Mouse (Mus musculus): ENCODE measurements around the gene Col16a1.

The Col16a1 gene

DNA sequence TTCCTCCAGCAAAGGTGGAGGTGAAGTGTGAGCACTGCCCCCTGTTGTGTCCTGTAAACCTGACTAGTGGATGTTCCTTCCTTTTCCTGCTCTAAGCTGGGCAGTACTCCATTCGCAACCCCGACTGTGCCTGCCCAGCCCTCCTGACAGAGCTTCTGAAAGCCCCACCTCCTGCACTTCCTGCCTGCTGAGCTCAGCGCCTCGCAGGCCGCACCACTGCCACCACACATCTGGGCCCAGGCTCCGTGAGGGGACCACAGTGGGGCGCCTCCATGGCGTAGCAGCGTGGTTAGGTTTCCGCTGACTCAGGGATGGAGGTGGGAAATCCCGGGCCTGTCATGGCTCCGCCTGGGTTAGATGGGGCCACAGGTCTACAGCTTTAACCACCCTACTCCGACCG lies 2.0 kb upstream of the Col16a1 start:
- DNase-seq (ENCODE audit: low read depth, low spot score): peak; percentile 42

DNA sequence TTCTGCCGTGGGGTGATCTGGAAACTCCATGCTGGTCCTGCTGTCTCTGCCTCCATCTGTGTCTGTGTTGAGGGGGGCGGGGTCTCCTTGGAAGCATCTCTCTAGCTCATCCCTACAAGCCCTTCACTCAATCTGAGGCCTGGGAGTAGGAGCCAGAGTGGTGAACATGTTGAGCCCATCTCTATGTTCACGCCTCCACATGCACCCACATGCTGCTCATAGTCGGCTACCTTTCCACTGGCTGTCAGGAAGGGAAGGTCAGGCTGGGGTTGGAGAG lies 501 bp downstream of the Col16a1 start:
- DNase-seq (ENCODE audit: low read depth, low spot score): peak; percentile 34

DNA sequence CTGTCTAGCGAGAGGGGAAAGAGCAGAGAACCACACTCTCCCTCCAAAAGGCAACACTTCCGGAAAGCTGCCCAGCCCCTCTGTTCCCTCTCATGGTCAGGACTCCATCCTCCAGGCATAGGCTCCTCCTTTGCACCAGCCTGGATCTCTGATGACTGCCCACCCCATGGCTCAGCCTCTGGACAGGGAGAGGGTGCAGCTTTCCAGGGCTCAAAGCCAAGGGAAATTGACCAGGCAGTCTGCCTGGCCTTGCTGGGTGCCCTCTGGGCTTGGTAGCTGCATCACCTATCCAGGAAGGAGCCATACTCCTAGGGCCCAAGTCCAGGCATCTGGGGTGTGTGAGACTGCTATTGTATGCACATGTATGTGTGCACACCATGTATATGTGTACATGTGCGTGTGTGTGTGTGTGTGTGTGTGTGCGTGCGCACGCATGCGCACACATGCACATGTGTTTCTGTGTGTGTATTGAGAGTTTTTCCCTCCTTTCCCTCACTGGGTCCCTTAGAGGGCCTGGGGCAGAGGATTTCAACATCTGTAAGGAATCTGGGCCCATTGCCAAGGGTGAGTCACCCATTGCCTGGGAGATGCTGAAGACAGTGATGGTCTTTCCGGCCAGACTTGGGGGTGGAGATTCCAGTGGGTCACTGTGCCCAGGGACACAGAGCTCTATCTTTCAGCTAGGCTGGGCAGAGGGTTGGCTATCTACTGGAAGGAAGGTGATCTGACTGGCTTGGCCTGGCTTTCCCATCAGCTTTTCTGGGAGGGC lies 2.6 kb downstream of the Col16a1 start:
- DNase-seq (ENCODE audit: low read depth, low spot score): no peak

DNA sequence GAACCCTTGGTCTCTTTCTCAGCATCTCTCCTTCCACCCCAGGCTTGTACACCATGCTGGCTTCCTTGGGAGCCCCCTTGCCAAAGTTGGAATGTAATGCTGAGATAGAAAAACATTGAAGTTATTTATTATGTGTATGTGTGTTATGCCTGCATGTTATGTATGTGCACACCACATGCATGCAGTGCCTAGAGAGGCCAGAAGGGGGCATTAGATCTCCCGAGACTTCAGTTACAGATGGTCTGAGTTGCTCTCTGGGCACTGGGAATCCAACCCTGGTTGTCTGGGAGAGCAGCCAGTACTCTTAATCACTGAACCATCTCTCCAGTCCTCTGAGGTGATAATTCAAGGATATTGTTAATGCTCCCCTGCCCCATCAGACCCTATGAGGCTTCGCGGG lies 4.6 kb downstream of the Col16a1 start:
- peak; percentile 67 for DNase-seq (ENCODE audit: low read depth, low spot score)

DNA sequence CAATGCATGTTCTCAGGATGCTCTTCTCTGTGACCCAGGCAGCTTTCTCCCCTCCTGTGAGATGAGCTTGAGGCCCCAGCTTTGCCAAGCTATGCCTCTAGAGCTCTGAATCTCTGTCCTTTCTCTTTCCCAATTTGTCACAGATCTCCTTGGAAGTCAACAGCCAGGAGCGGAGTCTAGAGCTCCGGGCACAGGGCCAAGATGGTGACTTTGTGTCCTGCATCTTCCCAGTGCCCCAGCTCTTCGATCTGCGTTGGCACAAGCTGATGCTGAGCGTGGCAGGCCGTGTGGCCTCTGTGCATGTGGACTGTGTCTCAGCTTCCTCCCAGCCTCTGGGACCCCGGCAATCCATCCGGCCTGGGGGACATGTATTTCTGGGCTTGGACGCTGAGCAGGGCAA lies 5.5 kb downstream of the Col16a1 start:
- no peak for DNase-seq (ENCODE audit: low read depth, low spot score)

DNA sequence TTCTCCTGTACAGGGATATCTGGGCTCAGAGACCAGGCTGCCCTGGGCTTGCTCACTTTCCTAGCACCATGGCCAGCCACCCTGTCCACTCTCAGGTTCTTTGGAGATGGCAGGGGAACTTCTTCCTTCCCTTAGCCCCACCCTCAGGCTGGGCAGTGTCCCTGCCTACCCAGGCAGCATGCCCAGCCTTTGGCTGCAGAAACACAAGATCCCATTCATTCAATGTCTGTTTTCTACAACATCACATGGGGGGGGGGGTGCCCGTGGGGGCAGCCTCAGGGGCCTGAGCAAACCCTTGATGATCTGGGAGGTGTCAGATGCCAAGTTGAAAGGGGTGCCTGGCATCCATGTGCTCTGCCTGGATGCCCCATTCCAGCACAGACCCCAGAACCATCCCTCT lies 7.1 kb downstream of the Col16a1 start:
- no peak for DNase-seq (ENCODE audit: low read depth, low spot score)

DNA sequence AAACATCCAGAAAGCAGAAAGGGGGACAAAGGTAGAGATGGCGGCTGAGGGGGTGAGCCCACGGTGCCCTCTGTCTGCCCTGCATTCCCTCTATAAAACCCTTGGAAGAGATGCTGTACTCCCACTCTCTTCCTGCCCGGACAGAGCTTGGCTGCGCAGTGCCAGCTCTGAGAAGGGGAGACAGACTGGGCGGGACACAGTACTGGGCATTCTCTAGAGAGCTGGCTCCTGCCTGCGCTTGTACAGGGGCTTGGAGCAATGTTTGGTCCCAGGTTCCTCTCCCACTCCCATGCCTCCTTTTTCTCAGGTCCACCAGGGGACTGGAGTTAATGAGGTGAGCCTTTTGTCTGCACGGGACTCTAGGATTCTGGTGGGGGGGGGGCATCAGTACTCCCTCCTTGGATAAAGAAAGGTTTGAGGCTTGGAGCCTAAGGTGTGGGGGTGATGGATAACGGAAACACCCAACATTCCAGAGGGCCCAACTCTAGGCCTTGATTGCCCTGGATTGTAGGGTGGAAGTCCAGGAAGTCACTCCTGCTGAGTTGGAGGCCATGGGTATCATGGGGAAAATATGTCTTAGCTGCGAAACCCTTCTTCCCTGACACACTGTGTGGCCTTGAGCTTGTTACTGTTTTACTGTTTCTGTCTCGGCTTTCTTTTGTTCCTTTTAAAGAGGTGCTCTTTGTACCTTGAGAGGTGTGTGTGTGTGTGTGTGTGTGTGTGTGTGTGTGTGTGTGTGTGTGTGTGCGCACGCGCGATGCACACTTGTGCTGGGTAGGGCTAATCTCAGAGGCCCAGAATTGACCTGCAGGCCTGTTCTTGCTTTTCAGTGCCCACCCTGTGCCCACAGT lies 7.7 kb downstream of the Col16a1 start:
- peak; percentile 17 for DNase-seq (ENCODE audit: low read depth, low spot score)

DNA sequence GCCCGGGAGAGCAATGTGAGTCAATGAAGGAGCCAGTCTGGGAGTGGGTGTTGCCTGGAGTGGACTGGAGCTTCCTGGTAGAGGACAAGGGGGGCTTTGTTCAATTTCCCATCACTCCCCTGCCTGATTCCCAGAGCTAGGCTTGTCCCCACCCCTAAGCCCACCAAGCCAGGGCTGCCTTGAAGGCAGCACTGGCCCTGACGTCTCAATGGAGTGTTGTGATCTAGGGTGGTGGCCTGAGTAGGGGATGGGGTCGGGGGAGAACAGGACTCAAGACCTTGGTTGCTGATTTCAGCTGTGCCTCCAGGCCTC lies 8.3 kb downstream of the Col16a1 start:
- DNase-seq (ENCODE audit: low read depth, low spot score): no peak

DNA sequence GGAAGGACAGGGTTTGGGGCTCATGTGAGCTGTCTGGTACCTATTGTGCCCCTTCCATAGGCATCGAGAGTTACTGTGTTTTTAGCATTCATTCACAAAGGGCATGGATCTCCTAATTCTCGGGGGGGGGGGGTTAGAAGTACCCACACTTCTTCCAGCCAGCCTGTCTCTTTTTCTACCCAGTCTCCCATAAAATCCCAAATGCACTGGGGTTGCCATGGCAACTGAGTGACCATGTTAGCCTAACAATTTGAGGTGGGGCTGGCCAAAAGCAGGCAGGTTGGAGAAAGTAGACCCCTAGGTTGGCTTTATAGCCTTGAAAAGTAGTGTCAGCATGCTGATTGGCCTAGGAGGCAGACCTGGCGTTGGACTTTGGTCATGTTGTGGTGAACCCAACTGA lies 8.8 kb downstream of the Col16a1 start:
- peak; percentile 32 for DNase-seq (ENCODE audit: low read depth, low spot score)

DNA sequence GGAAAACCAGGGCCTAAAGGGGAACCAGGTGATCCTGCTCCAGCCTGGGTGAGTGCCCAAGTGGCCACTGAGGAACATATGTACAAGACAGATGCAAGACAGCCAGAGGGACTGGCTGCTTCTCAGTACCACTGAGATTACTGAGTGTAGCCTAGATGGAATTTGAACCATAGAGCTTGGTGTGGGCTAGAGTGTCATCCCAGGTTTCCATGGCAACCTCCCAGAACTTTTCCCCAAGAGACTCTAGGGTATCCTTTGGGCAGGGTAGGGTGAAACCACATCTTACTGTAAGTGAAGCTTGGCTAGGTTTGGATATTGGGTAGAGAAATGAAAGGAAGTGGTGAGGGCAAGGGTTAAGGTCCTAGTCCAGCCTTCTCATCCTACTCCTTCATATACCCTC lies 13.3 kb downstream of the Col16a1 start:
- DNase-seq (ENCODE audit: low read depth, low spot score): peak; percentile 50

DNA sequence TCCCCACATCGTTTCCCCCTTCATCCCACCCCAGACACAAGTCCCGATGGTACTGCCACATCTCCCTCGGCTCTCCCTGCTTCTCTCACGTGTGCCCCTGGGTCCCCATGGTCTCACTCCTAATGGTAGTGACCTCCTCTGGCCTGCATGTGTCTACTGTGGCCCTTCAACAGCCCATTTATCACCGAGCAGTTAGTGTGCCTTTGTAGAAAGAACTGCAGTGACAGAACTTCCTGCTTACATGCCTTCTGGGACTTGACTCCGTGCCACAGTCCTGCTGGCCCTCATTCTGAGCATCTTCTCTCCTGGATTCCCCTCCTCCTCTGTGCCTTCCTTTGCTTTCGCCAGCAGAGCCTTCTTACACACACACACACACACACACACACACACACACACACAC lies 15.6 kb downstream of the Col16a1 start:
- DNase-seq (ENCODE audit: low read depth, low spot score): no peak

DNA sequence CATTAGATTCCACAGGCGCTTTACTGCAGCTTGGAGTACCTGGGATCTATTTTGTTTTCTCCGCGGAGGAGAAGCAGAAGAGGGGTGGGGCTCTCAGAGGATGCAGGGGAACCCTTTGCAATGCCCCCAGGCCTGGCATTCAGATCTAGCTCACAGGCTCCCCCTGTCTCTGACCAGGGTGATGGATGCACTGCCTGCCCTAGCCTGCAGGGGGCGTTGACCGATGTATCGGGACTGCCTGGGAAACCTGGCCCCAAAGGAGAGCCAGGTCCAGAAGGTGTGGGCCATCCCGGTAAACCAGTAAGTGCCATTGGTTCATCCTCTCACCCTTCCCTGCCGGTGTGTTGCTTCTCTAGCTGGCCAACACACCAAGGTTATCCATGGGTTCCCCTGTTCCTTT lies 19.2 kb downstream of the Col16a1 start:
- peak; percentile 90 for DNase-seq (ENCODE audit: low read depth, low spot score)

DNA sequence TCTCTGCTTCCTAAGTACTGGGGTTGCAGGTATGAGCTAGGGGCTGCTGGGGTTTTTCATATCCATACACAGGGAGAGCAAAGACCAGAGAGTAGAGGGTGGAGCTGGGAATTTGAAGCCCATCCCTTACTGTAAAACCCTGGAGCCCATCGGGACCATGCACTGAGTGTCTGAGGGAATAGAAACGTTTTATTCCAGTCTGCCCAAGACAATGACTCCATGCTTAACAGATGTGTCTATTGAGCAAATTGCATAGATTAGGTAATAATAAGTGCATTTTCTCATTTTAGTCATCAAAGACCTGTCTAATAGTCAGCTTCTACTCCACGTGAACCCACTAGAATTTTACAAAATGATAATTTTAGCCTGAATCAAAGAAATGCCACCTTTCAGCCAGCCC lies 22.9 kb downstream of the Col16a1 start:
- no peak for DNase-seq (ENCODE audit: low read depth, low spot score)

DNA sequence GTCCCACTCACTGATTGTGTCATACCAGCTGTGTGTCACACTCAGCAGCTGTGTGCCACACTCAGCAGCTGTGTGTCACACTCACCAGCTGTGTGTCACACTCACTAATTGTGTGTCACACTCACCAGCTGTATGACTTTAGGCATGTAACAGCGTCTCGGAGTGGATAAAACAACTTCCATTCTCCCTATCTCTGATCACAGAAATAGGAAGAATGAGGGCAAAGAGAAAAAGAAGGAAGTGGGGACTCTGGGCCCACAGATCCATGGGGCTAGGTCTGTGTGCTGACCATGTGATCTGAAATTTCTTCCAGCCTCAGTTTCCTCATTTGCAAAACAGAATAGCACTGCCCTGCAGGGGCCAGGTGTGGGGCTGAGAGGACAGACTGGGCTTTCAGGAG lies 24.1 kb downstream of the Col16a1 start:
- no peak for DNase-seq (ENCODE audit: low read depth, low spot score)

DNA sequence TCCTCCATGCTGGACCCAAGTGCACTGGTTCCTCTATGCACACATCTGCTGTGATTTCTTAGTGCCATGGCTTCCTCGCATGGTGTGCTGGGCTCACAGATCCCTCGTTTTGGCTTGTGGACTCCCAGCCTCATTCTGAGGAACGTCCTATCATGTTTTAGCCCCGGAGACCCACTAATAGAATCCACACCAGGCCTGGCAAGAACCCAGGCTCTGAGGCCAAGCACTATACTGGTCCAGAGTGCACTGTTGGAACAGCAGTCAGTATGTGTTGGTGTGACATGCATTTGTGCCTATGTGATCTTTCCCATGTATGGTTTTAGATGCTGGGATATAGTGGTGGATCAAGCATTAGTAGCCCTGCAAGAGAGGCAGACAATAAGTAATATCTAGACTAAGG lies 25.7 kb downstream of the Col16a1 start:
- no peak for DNase-seq (ENCODE audit: low read depth, low spot score)

DNA sequence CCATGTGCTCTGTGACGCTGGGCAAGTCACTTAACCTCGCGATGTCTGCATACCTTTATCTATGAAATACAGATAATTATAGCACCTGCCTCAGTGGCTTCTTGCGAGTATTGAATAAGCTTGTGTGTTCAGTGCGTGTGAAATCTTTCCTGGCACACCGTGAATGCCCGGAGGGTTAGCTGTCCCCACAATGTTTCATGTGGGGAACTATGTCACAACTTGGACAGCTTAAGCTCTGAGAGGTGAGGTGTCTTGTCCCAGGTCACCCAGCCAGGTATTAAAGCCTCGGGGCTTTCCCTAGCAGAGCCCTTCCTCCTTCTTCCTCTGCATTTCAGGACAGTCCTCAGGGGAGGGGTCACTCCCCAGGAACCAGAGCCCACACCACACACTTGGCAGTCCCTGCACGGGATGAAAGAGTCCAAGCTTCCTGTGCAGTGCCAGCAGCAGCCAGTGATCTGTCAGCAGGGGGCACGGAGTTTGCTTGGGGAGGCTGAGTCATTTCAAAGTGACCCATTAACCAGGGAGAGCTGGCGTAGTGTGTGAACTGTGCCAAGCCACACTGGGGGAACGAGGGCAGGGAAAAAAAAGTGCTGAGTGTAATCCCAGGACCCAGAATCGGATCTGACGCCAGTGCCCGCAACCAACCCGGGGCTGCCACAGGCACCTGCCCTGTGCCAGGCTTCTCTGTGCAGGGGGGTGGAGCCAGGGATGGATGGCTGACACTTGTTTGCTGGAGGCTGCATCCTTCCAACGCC lies 27.3 kb downstream of the Col16a1 start:
- no peak for DNase-seq (ENCODE audit: low read depth, low spot score)

DNA sequence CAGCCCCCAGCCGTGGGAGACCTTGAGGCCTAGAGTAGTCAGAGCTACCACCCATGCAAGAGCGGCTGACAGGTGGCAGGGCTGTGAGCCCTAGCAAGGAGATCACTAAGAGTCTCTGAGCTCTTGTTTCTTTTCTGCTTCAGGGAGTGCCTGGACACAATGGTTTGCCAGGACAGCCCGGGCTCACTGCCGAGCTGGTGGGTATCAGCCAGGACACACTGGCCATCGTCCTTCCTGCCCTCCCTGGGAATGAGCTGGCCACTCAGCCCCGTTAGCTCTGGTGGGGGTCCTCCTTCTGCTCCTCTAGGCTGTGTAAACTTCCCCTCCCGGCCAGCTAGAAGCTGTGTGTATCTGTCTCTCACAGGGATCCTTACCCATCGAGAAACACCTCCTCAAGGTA lies 29.2 kb downstream of the Col16a1 start:
- no peak for DNase-seq (ENCODE audit: low read depth, low spot score)

DNA sequence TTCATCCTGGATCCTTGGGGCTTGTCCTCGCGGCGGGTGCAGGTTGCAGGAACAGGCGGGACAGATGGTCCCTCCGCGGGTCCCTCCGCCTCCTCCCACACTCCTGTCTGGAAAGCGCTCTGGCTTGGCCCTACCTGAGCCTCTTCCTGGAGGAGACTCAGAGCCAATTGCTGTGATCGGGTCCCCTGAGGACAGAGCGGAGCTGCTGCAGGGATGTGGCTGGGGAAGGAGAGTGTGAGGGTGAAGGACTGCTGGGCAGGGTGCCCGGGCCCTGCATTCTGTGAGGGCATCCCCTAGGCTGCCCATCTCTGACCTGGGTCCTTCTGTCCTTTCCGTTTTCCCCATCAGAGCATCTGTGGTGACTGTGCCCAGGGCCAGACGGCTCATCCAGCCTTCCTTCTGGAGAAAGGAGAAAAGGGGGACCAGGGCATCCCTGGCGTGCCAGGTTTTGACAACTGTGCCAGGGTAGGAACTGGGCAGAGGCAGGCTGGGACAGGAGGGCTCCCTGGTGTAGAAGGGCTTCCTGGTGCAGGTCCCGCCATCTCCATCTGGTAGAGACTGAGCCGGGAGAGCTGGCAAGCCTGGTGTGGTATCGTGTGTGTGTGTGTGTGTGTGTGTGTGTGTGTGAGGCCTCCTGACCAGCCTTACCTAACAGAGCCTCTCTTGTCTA lies 31.3 kb downstream of the Col16a1 start:
- no peak for DNase-seq (ENCODE audit: low read depth, low spot score)

DNA sequence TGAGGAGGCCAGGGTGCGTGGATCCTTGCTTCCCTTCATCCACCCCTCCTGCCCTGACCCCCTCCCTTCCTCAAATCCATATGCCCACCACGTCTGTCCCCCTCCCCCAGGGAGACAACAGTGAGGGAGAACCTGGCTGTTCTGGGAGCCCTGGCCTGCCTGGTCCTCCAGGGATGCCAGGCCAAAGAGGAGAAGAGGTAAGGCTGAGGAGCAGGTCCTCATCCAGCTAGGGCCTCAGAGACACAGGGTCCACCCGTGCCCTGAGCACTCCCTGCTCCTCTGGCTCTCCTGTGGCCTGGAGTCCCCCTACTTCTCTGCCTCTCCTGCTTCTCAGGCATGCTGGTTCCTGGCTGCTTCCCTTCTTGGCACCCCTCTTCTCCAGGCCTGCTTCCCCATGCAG lies 31.9 kb downstream of the Col16a1 start:
- DNase-seq (ENCODE audit: low read depth, low spot score): no peak

DNA sequence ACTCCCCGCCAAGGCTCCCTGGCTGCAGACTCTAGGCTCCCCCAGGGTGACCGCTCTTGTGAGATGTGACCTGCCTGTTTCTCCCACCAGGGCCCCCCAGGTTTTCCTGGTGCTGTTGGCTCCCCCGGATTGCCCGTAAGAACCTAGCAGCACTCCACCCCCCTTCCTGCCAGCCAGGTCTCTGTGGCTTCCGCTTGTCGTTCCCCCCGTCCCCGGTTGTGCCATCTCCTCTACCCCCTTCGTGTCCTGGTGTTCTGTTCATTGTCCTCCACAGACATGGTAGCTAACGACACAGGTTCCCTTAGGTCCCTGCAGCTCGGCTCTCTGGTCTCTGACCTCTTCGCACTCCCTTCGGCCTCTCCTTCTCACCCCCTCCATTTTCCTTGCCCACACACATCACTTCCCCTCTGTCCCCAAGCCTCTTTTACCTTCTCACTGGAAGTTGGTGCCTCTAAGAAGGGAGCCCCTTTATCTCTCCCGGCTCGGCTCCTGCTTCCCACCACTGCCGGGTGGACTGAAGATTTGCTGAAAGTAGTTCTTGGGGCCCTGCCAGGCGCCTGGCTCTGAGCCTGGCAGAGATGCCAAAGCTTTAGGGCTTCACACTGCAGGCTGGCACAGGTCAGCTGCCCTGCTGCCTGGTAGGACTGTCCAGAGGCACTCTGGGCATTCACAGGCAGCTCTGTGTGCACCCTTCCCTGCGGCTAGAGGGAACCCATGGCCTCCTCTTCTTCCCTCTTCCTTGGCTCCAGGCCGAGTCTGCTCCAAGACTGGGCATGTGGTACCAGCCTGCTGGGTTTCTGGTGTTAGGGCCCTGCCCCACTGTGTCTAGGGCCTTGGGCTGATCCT lies 33.9 kb downstream of the Col16a1 start:
- DNase-seq (ENCODE audit: low read depth, low spot score): no peak

DNA sequence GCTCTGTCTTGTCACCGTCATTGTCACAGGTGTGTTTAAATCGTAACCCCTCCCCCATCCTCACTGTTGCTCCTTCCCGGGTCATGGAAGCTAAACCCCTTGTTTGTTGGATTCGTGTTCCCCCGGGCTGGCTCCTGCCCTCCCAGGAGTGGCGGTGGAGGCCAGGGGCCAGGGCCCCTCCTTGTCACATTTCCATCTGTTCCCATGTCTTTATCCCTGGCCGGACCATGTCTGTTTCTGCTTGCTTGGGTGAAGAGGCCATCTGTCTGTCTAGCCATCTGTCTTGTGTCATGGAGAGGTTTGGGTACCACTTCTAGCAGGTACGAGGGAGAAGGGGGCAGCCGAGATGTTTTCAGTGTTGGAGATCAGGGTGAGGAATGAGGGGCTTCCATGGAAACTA lies 34.6 kb downstream of the Col16a1 start:
- no peak for DNase-seq (ENCODE audit: low read depth, low spot score)
